Mouse (Mus musculus) ovary, postnatal 36 days (tissue): ENCODE data around the gene Ccdc138.

ENCODE experiments used
- DNase-seq: peaks from one replicate; pipeline ENCODE4 v3.0.0; 2022; ENCODE audit warnings: low spot score, mixed read lengths

Gene Ccdc138

GRCm38 (mm10) chr10:58585427-58586223 lies 87.9 kb downstream of the Ccdc138 start:
- no peak for DNase-seq

GRCm38 (mm10) chr10:58594486-58594885 lies 96.7 kb downstream of the Ccdc138 start:
- DNase-seq = no peak

- no peak for DNase-seq
Measured at GRCm38 (mm10) chr10:58595197-58595596, 97.4 kb downstream of the Ccdc138 start.

- no peak for DNase-seq
Measured at GRCm38 (mm10) chr10:58595821-58596220, 98.1 kb downstream of the Ccdc138 start.

- no peak for DNase-seq
Measured at GRCm38 (mm10) chr10:58600151-58600550, 102.4 kb downstream of the Ccdc138 start.

GRCm38 (mm10) chr10:58600983-58601382 lies 103.2 kb downstream of the Ccdc138 start:
- DNase-seq = no peak

- DNase-seq = peak; percentile 29
Measured at GRCm38 (mm10) chr10:58601431-58601901, 103.7 kb downstream of the Ccdc138 start.

GRCm38 (mm10) chr10:58601946-58602345 lies 104.2 kb downstream of the Ccdc138 start:
- no peak for DNase-seq

- peak; percentile 64 for DNase-seq
Measured at GRCm38 (mm10) chr10:58604779-58605178, 107.0 kb downstream of the Ccdc138 start.

GRCm38 (mm10) chr10:58606356-58606755 lies 108.6 kb downstream of the Ccdc138 start:
- DNase-seq = no peak

- DNase-seq = no peak
Measured at GRCm38 (mm10) chr10:58608858-58609257, 111.1 kb downstream of the Ccdc138 start.

- DNase-seq = no peak
Measured at GRCm38 (mm10) chr10:58610484-58611261, 112.9 kb downstream of the Ccdc138 start.

GRCm38 (mm10) chr10:58614601-58615000 lies 116.9 kb downstream of the Ccdc138 start:
- DNase-seq = no peak

- no peak for DNase-seq
Measured at GRCm38 (mm10) chr10:58616565-58616964, 118.8 kb downstream of the Ccdc138 start.

- DNase-seq = no peak
Measured at GRCm38 (mm10) chr10:58618501-58619216, 120.9 kb downstream of the Ccdc138 start.

- no peak for DNase-seq
Measured at GRCm38 (mm10) chr10:58619266-58619665, 121.5 kb downstream of the Ccdc138 start.

GRCm38 (mm10) chr10:58624848-58625711 lies 127.3 kb downstream of the Ccdc138 start:
- DNase-seq = no peak
